Mouse (Mus musculus) heart, postnatal 14 days (tissue): ENCODE measurements at regions not wholly inside any gene's neighbourhood (a gene's known extent, or its start where the extent isn't known, plus 50 kb on each side); places are given as distances from the start of the nearest gene placed in this dataset.

ENCODE experiments used
- DNase-seq, 2 experiments: peaks; one replicate each; pipeline ENCODE4 v3.0.0; 2021 to 2022
- intact Hi-C: fragments of 180-260 bp; cut with DNase I; formaldehyde crosslinking; loops from one replicate; pipeline ENCODE4 v1.15.1; 2025

DNA sequence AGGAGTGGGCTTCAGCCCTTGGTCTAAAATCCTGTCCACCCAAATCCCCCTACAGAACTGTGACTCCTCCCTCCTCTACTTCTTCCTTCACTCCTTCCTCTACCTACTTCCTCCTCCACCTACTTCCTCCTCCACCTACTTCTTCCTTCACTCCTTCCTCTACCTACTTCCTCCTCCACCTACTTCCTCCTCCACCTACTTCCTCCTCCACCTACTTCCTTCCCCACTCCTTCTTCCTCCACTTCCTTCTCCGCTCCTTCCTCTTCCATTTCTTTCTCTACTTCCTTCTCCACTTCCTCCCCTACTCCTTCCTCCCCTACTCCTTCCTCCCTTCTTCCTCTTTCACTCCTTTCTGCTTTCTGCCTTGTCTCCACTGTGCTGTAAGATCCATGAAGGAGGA, 152.9 kb downstream of the Zfp36l2 start:
- intact Hi-C loops: loop anchor here (5.0 kb wide), 1 partner anchor 62 kb away; no protein-coding TSS in a partner anchor
- no peak for DNase-seq

DNA sequence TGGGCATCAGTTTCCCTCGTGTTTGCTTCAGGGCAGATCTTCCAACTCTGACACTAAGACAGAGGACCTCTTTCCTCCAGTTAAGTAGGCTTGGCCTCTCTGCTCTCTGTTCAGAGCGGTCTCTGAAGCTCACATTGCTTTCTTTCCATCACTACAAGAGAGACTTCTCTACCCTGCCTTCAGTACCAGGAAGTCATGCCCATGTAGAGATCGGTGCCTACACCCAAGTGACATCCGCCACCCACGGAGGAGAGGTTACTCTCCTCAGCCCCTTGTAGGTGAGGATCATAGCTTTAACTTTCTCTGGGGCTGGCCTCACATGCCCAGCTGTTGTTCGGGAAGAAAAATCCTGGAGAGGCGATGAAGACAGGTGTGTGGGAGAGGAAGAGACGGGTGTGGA, 155.3 kb downstream of the Zfp36l2 start:
- intact Hi-C loops: loop anchor here (5.0 kb wide), 1 partner anchor 65 kb away; no protein-coding TSS in a partner anchor
- no peak for DNase-seq

DNA sequence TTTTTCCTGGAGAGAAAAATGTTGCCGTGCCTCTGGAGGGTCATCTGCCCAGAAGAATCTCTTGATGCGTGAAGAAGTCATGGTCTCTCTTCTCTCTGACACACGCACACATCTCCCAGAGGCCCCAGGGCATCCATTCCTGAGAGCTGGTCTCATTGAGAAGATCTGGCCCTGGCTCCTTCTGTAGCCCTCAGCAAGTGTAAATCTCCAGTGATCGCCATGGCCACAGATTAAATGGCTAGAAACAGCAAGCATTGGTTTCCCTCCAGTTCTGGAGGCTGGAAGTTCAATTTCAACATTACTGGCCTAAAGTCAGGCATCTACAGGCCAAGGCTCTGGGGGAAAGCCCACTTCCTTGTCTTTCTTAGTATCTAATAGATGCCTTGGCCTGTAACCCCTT, 155.9 kb downstream of the Zfp36l2 start:
- DNase-seq: peak in 1 of 2 experiments; percentile 15
- intact Hi-C loops: loop anchor here (5.0 kb wide), 1 partner anchor 65 kb away; no protein-coding TSS in a partner anchor

DNA sequence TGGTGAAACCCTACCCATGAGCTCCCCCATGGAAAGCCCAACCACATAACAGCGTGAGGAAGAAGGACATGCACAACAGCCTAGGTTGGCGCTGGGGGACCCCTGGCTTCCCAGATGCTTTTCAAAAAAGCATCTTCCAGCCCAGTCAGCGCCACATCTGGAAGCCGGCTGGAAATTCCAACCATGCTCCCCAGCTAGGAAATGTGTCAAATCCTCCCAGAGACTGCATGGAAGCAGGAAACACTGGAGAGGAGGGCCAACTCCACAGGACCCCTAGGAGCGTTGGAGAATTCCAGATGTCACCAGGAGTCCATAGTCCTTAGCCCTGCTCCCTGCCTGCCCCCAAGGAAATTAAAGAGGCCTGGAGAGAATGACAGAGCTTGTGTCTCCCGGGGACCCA, 156.4 kb downstream of the Zfp36l2 start:
- intact Hi-C loops: loop anchor here (5.0 kb wide), 1 partner anchor 66 kb away; no protein-coding TSS in a partner anchor
- DNase-seq: peak; percentile 47 to 62

DNA sequence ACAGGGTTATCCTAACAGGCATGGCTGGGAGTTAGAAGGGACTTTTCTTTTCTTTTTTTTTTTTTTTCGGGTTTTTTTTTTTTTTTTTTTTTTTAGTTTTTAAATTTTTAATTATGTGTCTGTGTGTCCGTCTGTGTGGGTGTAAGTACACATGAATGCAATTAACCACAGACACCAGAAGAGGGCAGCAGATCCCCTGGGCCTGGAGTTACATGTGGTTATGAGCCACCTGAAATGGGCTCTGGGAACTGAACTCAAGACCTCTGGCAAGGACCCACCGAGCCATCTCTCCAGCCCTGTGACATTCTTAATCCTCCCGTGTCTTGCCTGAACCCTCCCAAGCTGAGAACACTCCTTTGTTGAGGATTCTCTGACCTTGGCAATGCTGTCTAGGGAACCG, 157.0 kb downstream of the Zfp36l2 start:
- DNase-seq: no peak
- intact Hi-C loops: loop anchor here (5.0 kb wide), 1 partner anchor 67 kb away; no protein-coding TSS in a partner anchor

DNA sequence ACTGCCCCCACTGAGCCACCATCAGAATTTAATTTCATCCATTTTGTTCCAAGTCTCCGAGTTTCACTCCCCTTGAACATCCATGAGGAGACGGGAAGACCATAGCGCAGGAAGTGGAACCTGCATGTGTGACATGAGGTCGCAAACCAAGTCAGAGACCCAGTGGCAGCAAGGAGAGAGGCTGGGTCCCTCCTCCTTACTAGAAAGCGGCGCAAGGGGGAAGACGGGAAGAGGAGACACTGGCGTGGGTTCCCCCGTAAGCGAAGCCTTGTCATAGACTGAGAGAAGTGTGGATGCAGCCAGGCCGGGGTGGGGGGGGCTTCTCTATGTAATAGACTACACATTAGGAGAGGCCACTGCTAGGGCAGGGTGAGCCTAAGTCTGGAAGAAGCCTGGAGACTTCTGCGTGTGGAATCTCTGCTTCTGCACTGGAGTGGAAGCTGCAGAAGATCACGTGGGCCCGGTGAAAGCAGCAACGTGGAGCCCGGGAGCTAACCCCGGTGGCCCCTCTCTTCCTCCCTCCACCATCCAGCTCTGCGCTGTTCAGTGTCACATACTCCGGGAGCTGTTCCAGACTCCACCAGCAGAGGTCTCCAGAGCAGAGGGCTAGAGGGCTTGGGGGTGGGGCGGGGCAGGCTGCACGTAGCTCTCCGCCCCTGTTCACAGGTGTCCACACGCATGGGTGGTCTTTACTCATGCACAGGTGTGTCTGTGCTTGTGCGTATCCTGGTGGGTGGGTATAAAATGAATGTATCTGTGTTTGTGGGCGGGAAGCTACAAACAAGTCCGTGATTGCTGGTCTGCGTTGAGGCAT, 159.4 kb downstream of the Zfp36l2 start:
- DNase-seq: peak; percentile 88 to 96
- intact Hi-C loops: loop anchor here (1.0 to 5.0 kb wide), 3 partner anchors 84 to 354 kb away; no protein-coding TSS in a partner anchor

DNA sequence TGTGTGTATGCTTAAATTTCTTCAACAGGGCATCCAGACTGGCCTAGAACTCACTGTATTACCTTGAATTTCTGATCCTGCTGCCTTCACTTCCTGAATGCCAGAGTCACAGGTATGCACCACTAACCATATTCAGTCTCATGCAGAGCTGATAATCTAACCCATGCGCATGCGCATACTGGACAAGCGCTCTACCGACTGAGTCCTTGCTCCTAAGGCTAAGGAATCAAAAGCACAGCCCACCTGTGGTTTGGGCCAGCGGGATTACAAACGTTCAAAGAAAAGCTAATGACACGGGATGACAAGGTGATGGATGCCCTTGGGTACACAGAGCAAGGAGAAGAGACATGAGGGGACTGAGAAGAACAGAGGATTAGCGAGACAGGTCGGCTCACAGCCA, 160.5 kb downstream of the Zfp36l2 start:
- intact Hi-C loops: loop anchor here (2.0 to 5.0 kb wide), 2 partner anchors 124 to 355 kb away; no protein-coding TSS in a partner anchor

DNA sequence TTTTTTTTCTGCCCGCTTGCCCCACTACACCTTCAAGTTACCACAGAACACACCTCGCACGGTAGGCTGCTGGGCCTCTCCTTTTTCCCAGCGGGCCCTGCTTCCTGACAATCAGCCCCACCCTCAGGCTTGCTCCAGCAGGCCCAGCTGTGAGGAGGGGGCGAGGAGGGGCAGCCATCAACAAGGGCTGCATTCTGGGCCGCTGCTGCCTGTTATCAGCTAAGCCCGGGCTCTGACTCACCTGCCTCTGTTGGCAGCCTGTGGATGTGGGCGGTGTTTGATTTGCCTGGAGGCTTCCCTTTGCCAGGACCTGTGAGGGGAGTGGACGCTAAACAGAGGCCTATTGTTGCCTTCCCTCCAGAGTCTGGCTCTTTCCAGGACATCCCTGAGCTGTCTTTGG, 161.6 kb downstream of the Zfp36l2 start:
- intact Hi-C loops: loop anchor here (2.0 to 5.0 kb wide), 2 partner anchors 123 to 356 kb away; no protein-coding TSS in a partner anchor

More for the DNA sequence above, 160.5 kb downstream of the Zfp36l2 start:
- no peak for DNase-seq

DNA sequence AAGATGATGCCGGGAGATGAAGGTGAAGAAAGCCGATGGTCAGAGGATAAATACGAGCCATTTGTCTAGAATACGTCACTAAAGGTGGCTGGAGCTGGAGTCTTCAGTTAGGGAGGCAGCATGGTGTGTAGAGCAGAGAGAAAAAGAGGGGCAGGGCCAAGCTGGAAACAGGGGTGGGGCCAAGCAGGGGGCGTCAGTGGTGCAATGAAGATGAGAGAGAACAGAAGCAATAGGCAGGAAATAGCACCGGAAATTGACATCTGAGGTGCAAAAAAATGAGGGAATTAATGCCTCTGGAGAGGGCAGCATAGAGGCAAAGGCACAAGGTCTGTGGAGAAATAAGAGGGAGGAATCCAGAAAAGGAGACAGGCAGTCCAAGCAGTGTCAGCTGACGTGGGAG, 165.4 kb downstream of the Zfp36l2 start:
- DNase-seq: no peak
- intact Hi-C loops: no loop called here

More for the DNA sequence above, 161.6 kb downstream of the Zfp36l2 start:
- peak; percentile 65 to 73 for DNase-seq

DNA sequence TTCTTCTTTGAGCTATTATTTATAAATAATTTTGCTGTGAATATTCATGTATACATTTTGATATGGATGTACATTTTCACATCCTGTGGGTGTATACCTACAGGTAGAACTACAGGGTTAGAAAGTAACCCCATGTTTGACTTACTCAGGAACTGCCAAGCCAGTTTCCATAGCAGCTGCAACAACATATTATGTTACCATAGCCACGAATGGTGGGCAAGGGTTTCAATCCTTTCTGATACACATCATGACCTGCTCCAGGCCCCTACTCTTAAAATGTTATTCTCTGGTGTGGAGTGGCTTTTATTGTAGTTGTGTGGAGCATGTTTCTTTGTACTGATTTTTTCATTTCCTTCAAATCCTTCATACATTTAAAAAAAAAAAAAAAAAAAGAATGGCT, 168.9 kb downstream of the Zfp36l2 start:
- DNase-seq: no peak

DNA sequence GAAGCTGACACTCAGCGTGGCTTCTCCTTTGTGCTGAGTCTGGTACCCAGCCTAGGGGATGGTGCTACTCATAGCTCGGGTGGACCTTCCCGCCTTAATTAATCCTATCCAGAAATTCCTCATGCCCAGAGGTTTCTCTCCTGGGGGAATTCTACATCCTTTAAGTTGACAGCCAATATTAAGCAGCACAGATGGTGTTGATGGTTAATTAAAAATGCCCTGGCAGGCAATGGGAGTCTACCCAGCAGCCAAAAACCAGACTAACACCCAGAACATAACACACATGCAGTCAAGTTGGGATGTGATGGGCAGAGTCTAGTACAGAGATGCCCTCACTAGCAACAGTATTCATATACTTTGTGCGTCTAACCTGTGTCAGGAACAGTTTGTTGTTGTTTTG, 169.9 kb downstream of the Zfp36l2 start:
- intact Hi-C loops: no loop called here
- no peak for DNase-seq

More for the DNA sequence above, 168.9 kb downstream of the Zfp36l2 start:
- intact Hi-C loops: no loop called here

DNA sequence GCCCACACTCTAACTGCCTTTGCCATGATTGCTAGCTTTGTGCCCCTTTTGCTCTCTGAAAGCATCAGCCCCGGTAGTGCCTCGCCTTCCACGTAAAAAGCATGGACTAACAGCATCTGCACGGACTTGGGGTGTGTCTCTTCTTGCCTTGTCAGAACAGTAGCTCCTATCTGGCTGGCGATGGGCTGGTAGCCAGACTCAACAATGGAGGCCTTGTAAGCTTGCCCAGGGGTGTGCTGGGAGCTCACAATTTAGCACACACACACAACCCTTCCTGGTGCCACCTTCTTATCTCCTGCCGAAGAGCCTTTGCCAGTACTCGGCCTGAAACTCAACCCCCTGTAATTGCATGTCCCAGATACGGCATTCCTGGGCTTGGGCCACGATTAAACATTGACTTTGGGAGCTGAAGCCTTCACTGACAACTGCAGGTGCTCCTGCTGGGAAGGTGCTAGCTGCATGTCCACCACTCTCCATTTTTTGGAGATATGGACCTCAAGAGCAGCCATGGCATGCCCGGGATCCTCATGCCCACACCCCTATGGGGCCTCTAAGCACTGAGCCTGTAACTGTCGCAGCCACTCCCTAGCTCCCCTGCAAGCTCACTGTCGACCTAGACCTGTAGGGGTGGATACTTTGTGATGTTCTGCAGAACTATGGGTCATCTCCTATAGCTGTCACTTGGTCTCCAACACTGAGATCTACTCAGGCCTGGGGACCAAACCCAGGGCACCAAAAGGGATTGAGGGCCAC, 166.7 kb upstream of the Haao start:
- peak in 1 of 2 experiments; percentile 21 for DNase-seq

DNA sequence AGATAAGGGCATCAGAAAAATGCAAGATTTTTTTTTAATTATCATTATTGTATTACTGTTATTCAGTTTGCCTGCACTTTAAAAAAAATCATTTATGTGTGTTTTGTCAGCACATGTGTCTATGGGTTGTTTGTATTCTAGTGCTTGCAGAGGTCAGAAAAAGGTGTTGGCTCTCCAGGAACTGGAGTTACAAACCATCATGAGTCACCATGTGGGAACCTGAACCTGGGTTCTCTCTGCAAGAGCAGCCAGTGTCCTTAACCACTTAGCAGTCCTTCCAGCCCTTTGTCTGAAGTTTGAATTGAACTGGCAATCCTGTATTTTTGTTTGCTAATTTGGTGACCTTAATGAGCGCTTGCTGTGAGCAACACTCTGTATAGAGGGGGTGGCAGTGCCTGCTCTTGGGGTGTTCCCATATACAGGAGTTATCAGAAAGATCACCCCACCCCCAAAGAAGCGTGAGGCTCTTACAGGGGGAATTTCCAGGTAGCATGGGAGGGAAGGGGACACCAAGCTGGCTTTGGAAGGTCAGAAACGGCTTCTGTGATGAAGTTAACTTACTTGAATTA, 162.8 kb upstream of the Haao start:
- intact Hi-C loops: no loop called here
- no peak for DNase-seq

More for the DNA sequence above, 166.7 kb upstream of the Haao start:
- intact Hi-C loops: no loop called here

DNA sequence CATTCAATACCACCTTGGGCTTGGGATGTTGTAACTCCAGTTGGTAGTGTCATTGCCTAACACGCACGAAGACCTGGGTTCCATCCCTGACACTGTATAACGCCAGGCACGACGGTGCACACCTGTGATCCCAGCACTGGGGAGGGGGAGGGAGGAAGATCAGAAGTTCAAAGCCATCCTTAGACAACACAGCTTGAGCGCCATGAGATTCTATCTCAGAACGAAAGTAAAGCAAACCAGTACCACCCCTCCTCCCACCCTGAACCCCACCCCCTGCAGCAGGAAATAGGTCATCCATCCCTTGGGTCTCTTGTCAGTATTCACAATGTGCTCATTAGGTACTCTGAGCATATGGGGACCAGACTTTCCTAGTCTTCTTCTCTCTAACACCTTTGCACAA, 162.2 kb upstream of the Haao start:
- intact Hi-C loops: no loop called here
- no peak for DNase-seq

DNA sequence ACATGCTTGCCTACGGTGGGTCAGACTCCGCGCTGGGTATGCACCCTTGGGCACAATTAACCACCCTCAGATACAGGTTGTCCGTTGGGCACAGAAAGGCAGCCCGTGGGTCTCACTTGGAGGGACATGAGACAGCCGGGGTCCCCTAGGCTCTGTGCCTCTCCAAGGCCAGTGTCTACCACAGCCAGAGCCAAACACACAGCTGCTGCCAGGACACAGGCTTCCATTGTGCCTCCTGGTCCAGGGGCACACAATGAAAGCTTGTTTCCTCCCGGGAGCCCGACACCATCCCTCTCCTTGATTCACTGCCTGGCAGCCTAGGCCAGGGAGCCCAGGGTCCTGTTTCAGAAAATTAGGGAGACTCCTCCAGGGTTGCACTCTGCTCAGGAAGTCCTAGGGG, 161.4 kb upstream of the Haao start:
- intact Hi-C loops: no loop called here
- DNase-seq: no peak

DNA sequence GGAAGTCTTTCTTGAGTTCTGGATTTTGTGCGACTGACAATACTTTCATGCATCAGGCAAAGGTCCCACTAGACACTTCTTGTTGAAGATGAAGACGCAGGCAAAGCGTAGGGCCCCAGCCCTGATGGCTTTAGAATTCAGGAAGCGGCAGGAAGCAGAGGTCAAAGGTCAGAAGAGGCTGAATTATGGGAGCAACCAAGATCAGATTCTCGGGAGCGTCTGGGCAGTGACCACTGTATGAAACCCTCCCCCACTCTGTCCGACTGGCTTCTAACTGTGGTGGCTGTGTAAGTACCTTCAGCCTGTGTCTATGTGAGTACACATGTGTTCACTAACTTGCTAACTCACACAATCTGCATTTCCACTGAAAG, 160.9 kb upstream of the Haao start:
- intact Hi-C loops: no loop called here
- DNase-seq: no peak

DNA sequence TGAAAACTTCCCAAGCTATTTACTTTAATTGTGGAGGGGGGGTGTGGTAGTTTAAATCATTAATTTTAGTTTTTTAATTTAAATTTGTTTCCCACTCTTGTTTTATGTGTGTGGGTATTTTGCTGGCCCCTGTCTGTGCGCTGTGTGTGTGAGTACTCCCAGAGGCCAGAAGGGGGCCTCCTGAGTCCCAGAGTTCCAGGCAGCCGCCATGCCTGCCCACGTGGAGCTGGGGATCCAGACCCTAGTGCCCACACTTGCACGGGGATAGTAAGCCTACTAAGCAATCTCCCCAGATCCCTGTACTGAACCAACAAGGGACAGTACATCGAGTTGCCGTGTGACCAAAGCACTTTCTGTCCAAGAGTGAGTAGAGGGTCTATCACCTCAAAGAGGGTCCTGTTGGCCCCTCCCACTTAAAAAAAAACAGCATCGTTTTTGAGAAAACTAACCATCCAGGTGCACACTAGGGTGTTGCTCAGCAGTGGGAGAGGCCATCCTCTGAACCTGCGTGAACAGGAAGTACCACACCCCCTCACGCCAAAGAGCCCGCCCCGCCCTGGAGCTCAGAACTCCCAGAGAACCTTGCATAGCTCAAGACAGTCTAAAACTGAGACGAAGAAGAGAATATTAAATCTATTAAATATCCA, 160.4 kb upstream of the Haao start:
- intact Hi-C loops: no loop called here
- no peak for DNase-seq

DNA sequence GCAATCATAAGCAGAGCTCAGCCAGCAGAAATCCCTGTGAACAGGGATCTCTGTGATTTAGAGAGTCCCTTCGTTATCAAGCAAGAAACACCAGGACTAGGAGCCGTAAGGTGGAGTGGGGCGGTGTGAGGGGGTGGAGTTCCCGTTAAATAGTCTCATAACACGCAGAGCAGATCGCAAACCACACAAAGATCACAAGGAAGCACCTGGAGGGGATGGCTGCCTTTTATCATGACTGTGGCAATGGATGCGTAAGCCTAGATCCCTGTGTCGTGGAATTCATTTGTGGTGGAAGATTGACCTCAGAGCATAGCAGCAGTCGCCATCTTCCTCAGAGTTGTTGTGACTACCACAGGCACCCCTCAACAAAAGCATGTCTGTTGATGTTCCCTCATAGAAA, 159.0 kb upstream of the Haao start:
- intact Hi-C loops: no loop called here
- DNase-seq: no peak

DNA sequence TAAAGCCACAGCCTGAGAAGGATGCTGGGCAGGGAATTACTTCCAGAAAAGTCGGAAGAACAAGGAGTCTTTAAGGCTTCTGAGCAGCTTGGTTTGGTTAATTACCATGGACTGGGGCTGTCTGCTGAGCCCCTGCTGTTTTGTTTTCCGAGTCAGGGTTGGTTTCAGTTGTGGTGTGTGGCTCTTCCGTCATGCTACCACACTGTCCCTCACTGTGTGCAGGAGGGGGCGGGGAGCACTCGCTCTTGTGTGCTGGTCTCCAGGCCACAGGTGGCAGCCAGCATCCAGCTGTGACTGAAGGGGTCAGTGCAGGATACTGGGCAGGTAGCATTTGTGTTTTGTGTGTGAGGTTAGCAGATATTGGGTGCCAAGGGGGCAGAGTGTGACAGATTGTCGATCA, 156.5 kb upstream of the Haao start:
- intact Hi-C loops: no loop called here
- no peak for DNase-seq

DNA sequence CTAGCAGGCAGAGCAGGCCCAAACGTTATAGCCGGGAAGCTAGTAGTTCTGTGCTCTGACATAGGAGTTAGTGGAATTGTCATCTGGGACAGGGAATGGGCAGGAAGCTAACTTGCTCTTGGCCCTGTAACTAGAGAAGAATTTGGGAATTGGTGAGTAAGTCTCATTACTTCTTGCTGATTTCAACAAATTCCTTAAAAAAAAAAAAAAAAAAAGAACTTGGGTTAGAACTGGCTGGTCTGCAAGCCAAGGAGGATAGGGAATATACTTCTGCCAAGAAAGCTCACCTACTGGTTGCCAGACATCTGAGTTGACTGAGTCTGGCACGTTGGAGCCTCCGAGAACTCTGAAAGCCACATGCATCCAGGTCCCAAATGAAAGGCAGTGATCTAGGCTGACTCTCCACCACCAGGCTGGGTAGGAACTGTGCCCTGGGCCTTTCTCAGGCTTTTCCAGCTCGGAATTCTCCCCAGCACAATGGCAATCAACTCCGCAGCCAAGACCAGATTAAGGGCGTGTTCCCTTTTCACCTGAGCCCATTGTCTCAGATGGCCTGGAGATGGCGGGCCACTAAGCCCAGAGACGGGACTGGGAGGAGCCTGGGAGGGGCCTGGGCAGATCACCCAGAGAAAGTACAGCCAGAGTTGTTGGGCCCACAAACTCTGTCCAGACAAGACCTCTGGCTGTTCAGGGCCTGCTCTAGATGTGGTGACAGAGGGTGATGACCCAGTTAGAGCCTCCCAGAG, 155.9 kb upstream of the Haao start:
- peak; percentile 44 to 48 for DNase-seq
- intact Hi-C loops: no loop called here
